Mouse (Mus musculus) limb, embryonic 10.5 days (tissue): Measurements from ENCODE around the gene Irf2bpl. TPM values are rescaled to one million over a fixed set of nuclear protein-coding genes. Genes with fewer than 3 reads are reported as not detected.

Experiments
- DNase-seq: peaks from one replicate; pipeline ENCODE4 v3.0.0-alpha.2; 2017; ENCODE audit warnings: low spot score
- H3K27ac ChIP-seq: fragments of 300-500 bp; sonication (generic); 2 replicates; pipeline ENCODE4 v1.5.1; 2016; ENCODE audit warnings: mild to moderate bottlenecking
- H3K27me3 ChIP-seq: fragments of 300-500 bp; sonication (generic); 2 replicates; pipeline ENCODE4 v1.6.1; 2016; ENCODE audit warnings: low read depth, mild to moderate bottlenecking; ENCODE audit not compliant: poor library complexity, severe bottlenecking
- H3K36me3 ChIP-seq: fragments of 300-500 bp; sonication (generic); 2 replicates; pipeline ENCODE4 v1.6.1; 2016; ENCODE audit warnings: mild to moderate bottlenecking, moderate library complexity
- H3K4me1 ChIP-seq: fragments of 300-500 bp; sonication (generic); 2 replicates; pipeline ENCODE4 v1.6.1; 2016
- H3K4me3 ChIP-seq: fragments of 300-500 bp; sonication (generic); 2 replicates; pipeline ENCODE4 v1.5.1; 2016; ENCODE audit warnings: mild to moderate bottlenecking, moderate library complexity
- H3K9me3 ChIP-seq: fragments of 300-500 bp; sonication (generic); replicated peaks from 2 replicates; pipeline ENCODE4 v1.6.1; 2016; ENCODE audit warnings: mild to moderate bottlenecking
- WGBS: fragments of 180-500 bp; shearing (Covaris S2); methylation state at CpG from one replicate; pipeline ENCODE4 v1.1.7; 2016; 5-methylcytosine and 5-hydroxymethylcytosine counted together
- polyA plus RNA-seq: library from polyadenylated mRNA; unstranded; fragments of >200 nt; fragmentation: Nextera tagmentation; extraction: Ambion mirVana; gene quantifications from 2 replicates; pipeline ENCODE4 v1.2.1, GENCODE M21; 2016

Gene Irf2bpl
- polyA plus RNA-seq, 1 experiment from 2014 or later, result 22.6 TPM

- Histone ChIP-seq H3K9me3 (no peaks in the 10 kb centered on the region), H3K4me1 (peaks cover 98% of the 10 kb centered on the region), H3K27ac (peak overlapping the region; percentile 91), H3K36me3 (no peaks in the 10 kb centered on the region), H3K27me3 (peaks cover 16% of the 10 kb centered on the region), H3K4me3 (peak overlapping the region; percentile 48)
- peak; percentile 78 for DNase-seq
- WGBS, result 1% methylated on average over 47 of the region's 47 CpGs
Observed at GRCm38 (mm10) chr12:86888130-86889069, 3.8 kb upstream of the Irf2bpl start.

GRCm38 (mm10) chr12:86887381-86888129 is 3.0 kb upstream of the Irf2bpl start:
- no peak for DNase-seq
- Histone ChIP-seq H3K27me3 (peaks cover 24% of the 10 kb centered on the region), H3K9me3 (no peaks in the 10 kb centered on the region), H3K36me3 (no peaks in the 10 kb centered on the region), H3K4me3 (peak overlapping the region; percentile 48), H3K27ac (peak overlapping the region; percentile 91), H3K4me1 (peaks cover 98% of the 10 kb centered on the region)
- 24% methylated on average over 14 of the region's 14 CpGs for WGBS

- WGBS, result 65% methylated on average over 7 of the region's 7 CpGs
- H3K4me3 ChIP-seq, result no peak overlapping the region
Observed at GRCm38 (mm10) chr12:86886446-86886965, 1.9 kb upstream of the Irf2bpl start.

GRCm38 (mm10) chr12:86885746-86886145 is 1.1 kb upstream of the Irf2bpl start:
- Histone ChIP-seq H3K9me3 (no peaks in the 10 kb centered on the region), H3K36me3 (peaks cover 3% of the 10 kb centered on the region; the same call in 1 of the 2 replicates), H3K4me1 (peaks cover 91% of the 10 kb centered on the region), H3K4me3 (no peak overlapping the region), H3K27ac (peak overlapping the region; percentile 97; the same call in 1 of the 2 replicates), H3K27me3 (peaks cover 35% of the 10 kb centered on the region)
- no peak for DNase-seq
- 31% methylated on average over 5 of the region's 5 CpGs for WGBS

More at GRCm38 (mm10) chr12:86886446-86886965, 1.9 kb upstream of the Irf2bpl start:
- Histone ChIP-seq H3K36me3 (peaks cover 3% of the 10 kb centered on the region; the same call in 1 of the 2 replicates), H3K27ac (no peak overlapping the region), H3K4me1 (peaks cover 98% of the 10 kb centered on the region), H3K27me3 (peaks cover 35% of the 10 kb centered on the region), H3K9me3 (no peaks in the 10 kb centered on the region)
- no peak for DNase-seq

GRCm38 (mm10) chr12:86885336-86885735 is 738 bp upstream of the Irf2bpl start:
- 11% methylated on average over 6 of the region's 6 CpGs for WGBS
- Histone ChIP-seq H3K9me3 (no peaks in the 10 kb centered on the region), H3K27me3 (peaks cover 31% of the 10 kb centered on the region), H3K27ac (peak overlapping the region; percentile 97), H3K36me3 (peaks cover 5% of the 10 kb centered on the region; the same call in 1 of the 2 replicates), H3K4me3 (peak overlapping the region; percentile 75), H3K4me1 (peaks cover 87% of the 10 kb centered on the region)
- DNase-seq, result no peak

GRCm38 (mm10) chr12:86883280-86884196 is 1.1 kb downstream of the Irf2bpl start:
- under 1% methylated on average over 84 of the region's 84 CpGs for WGBS
- no peaks in the 10 kb centered on the region for H3K9me3 ChIP-seq
- peak overlapping the region; percentile 97 for H3K27ac ChIP-seq
- peak; percentile 75 for DNase-seq
- H3K36me3 ChIP-seq, result peaks cover 5% of the 10 kb centered on the region; the same call in 1 of the 2 replicates
- H3K4me1 ChIP-seq, result peaks cover 86% of the 10 kb centered on the region
- peak overlapping the region; percentile 75 for H3K4me3 ChIP-seq
- H3K27me3 ChIP-seq, result peaks cover 25% of the 10 kb centered on the region

GRCm38 (mm10) chr12:86883019-86883279 is 1.6 kb downstream of the Irf2bpl start:
- 1% methylated on average over 24 of the region's 24 CpGs for WGBS
- peaks cover 5% of the 10 kb centered on the region; the same call in 1 of the 2 replicates for H3K36me3 ChIP-seq
- peak overlapping the region; percentile 75 for H3K4me3 ChIP-seq
- H3K27ac ChIP-seq, result peak overlapping the region; percentile 97
- H3K4me1 ChIP-seq, result peaks cover 86% of the 10 kb centered on the region
- H3K27me3 ChIP-seq, result peaks cover 25% of the 10 kb centered on the region
- DNase-seq, result no peak
- H3K9me3 ChIP-seq, result no peaks in the 10 kb centered on the region

GRCm38 (mm10) chr12:86882279-86883018 is 2.1 kb downstream of the Irf2bpl start:
- Histone ChIP-seq H3K27ac (peak overlapping the region; percentile 97), H3K9me3 (no peaks in the 10 kb centered on the region), H3K4me3 (peak overlapping the region; percentile 75), H3K27me3 (peaks cover 25% of the 10 kb centered on the region), H3K36me3 (peaks cover 5% of the 10 kb centered on the region; the same call in 1 of the 2 replicates), H3K4me1 (peaks cover 82% of the 10 kb centered on the region)
- WGBS, result under 1% methylated on average over 59 of the region's 59 CpGs
- DNase-seq, result peak; percentile 72

- peak; percentile 62 for DNase-seq
- H3K4me3 ChIP-seq, result peak overlapping the region; percentile 75
- H3K4me1 ChIP-seq, result peaks cover 76% of the 10 kb centered on the region
- H3K36me3 ChIP-seq, result peaks cover 5% of the 10 kb centered on the region; the same call in 1 of the 2 replicates
- H3K9me3 ChIP-seq, result no peaks in the 10 kb centered on the region
- H3K27ac ChIP-seq, result peak overlapping the region; percentile 97; the same call in 1 of the 2 replicates
- 9% methylated on average over 33 of the region's 33 CpGs for WGBS
- H3K27me3 ChIP-seq, result peaks cover 25% of the 10 kb centered on the region
Observed at GRCm38 (mm10) chr12:86881809-86882278, 2.8 kb downstream of the Irf2bpl start.

- Histone ChIP-seq H3K27ac (no peak overlapping the region), H3K36me3 (peaks cover 5% of the 10 kb centered on the region; the same call in 1 of the 2 replicates), H3K27me3 (peaks cover 25% of the 10 kb centered on the region), H3K4me3 (no peak overlapping the region), H3K4me1 (peaks cover 72% of the 10 kb centered on the region), H3K9me3 (no peaks in the 10 kb centered on the region)
- no peak for DNase-seq
- WGBS, result 70% methylated on average over 3 of the region's 3 CpGs
Observed at GRCm38 (mm10) chr12:86880090-86880723, 4.4 kb downstream of the Irf2bpl start.
